Mouse (Mus musculus): Measurements from ENCODE around the gene Abat. TPM values are rescaled to one million over a fixed set of nuclear protein-coding genes. Genes with fewer than 3 reads are reported as not detected.

The Abat gene
- total and polyA plus RNA-seq, 3 experiments = 5.7 to 11.5 (median 6.9) TPM

DNA sequence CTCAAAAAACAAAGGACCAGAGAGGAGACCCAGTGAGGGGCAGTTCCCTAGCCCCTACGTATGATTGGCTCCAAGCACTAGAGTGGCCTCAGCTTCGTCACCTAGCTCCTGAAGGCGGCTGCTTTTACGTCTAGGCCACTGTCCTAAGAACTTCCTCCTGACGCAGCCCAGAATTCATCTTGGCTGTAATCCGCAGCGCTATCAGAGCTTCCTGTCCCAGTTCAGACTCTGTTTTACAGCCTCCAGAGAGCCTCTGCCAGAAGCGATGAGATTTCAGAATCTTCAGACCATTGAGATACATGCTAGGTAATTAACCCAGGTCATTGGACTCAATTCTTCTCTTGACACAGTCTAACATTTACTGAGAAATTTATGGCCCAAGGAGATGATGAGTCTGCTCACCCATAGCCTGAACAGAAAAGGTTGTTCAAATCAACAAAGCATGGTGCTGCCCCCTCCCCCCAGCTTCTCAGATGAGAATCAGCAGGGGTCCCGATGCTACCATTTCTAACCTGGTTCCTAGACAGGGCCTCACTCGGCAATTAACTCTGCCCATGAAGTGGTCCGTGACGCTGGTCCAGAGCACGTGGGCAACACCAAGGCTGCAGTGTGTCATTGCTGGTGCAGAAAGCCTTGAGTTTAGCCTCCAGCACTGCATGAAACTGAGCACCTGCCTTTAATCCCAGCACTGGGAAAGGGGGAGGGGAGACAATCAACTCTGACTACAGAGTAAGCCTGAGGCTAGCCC, 21.3 kb upstream of the Abat start:
- TF ChIP-seq POLR2A (IDR thresholded peaks at IDR 0.05; ENCODE audit: insufficient read depth, low read depth, low read length) (no peak), EP300 (IDR thresholded peaks at IDR 0.05; ENCODE audit: insufficient read depth, low read depth, low read length) (no peak), CTCF (IDR thresholded peaks at IDR 0.05) (no peak)
- intact Hi-C loops (cut with DNase I) = loop anchor here (5.0 to 10.0 kb wide), 3 partner anchors 80 to 380 kb away; no protein-coding TSS in a partner anchor
- H3K9ac ChIP-seq (ENCODE audit: low read depth, low read length) = no peak overlapping the region
- H3K27me3 ChIP-seq (ENCODE audit: control insufficient read depth, insufficient read depth, low read length) = no peaks in the 10 kb centered on the region
- H3K36me3 ChIP-seq (ENCODE audit: control insufficient read depth, insufficient read depth, low read length) = no peaks in the 10 kb centered on the region
- peak in 1 of 2 experiments; percentile 17 for DNase-seq
- H3K27ac ChIP-seq = no peak overlapping the region
- H3K4me3 ChIP-seq = no peak overlapping the region
- H3K79me2 ChIP-seq (replicated peaks; ENCODE audit: control insufficient read depth, insufficient read depth, low read length) = no peaks in the 10 kb centered on the region
- H3K4me1 ChIP-seq (ENCODE audit: control insufficient read depth, insufficient read depth, low read length) = no peaks in the 10 kb centered on the region
- WGBS = 34% methylated on average over 13 of the region's 13 CpGs

DNA sequence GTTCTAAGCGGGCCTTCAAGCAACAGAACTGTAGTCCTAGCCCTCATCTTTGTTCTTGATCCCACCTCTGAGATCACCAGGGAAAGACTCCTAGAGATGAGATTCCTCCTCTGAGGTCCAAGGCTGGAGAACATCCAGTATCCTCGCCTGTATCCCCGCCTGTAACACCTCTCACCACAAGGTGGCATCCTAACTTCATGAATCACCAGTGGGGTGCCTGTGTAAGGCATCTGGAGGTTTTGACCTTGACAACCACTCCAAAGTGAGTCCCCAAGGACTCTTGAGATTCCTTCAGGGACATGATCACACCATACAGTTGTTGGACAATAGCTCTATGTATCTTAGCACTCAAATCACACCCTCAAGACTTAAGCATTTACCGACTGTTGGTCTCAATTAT, 19.0 kb upstream of the Abat start:
- H3K27me3 ChIP-seq (ENCODE audit: control insufficient read depth, insufficient read depth, low read length) = no peaks in the 10 kb centered on the region
- TF ChIP-seq EP300 (IDR thresholded peaks at IDR 0.05; ENCODE audit: insufficient read depth, low read depth, low read length) (peak; percentile 81), POLR2A (IDR thresholded peaks at IDR 0.05; ENCODE audit: insufficient read depth, low read depth, low read length) (no peak), CTCF (IDR thresholded peaks at IDR 0.05) (peak; percentile 92)
- DNase-seq = peak; percentile 53 to 60
- WGBS = 18% methylated on average over 4 of the region's 4 CpGs
- H3K4me3 ChIP-seq = no peak overlapping the region
- H3K4me1 ChIP-seq (ENCODE audit: control insufficient read depth, insufficient read depth, low read length) = no peaks in the 10 kb centered on the region
- H3K9ac ChIP-seq (ENCODE audit: low read depth, low read length) = no peak overlapping the region
- H3K27ac ChIP-seq = no peak overlapping the region
- H3K36me3 ChIP-seq (ENCODE audit: control insufficient read depth, insufficient read depth, low read length) = no peaks in the 10 kb centered on the region
- H3K79me2 ChIP-seq (replicated peaks; ENCODE audit: control insufficient read depth, insufficient read depth, low read length) = no peaks in the 10 kb centered on the region
- intact Hi-C loops (cut with DNase I) = loop anchor here (1.0 to 10.0 kb wide), 5 partner anchors 82 to 378 kb away; no protein-coding TSS in a partner anchor

- H3K9ac ChIP-seq (ENCODE audit: low read depth, low read length) = no peak overlapping the region
- H3K4me3 ChIP-seq = no peak overlapping the region
- H3K27ac ChIP-seq = no peak overlapping the region
- H3K4me1 ChIP-seq (ENCODE audit: control insufficient read depth, insufficient read depth, low read length) = no peaks in the 10 kb centered on the region
- TF ChIP-seq EP300 (IDR thresholded peaks at IDR 0.05; ENCODE audit: insufficient read depth, low read depth, low read length) = no peak
- TF ChIP-seq POLR2A (IDR thresholded peaks at IDR 0.05; ENCODE audit: insufficient read depth, low read depth, low read length) = no peak
- TF ChIP-seq CTCF (IDR thresholded peaks at IDR 0.05) = no peak
- WGBS = 46% methylated on average over 2 of the region's 2 CpGs
- H3K36me3 ChIP-seq (ENCODE audit: control insufficient read depth, insufficient read depth, low read length) = no peaks in the 10 kb centered on the region
- intact Hi-C loops (cut with DNase I) = loop anchor here (10.0 kb wide), 1 partner anchor 268 kb away; no protein-coding TSS in a partner anchor
- no peaks in the 10 kb centered on the region for H3K79me2 ChIP-seq (replicated peaks; ENCODE audit: control insufficient read depth, insufficient read depth, low read length)
- no peaks in the 10 kb centered on the region for H3K27me3 ChIP-seq (ENCODE audit: control insufficient read depth, insufficient read depth, low read length)
- no peak for DNase-seq
These were observed 16.3 kb upstream of the Abat start for GRCm38 (mm10) chr16:8496967-8497366.

DNA sequence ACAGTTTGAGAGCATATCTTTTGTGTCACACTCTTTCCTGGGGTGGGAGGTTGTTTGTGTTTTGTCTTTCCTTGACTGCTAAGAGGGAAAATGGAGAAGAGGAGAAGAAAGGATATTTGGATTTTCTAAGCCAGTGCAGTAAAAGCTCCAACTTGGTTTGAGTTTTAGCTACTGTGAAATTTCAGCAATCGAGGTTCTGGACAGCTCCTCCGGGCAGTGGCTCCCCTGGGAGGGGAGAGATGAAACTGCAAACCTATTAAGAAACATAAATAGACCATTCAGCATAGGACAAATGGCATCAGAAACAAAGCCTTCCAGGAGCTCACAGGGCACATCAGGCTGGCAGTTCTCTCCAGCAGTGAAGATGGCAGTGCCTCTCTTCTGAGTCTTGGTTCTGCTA, 9.0 kb upstream of the Abat start:
- WGBS = 17% methylated on average over 2 of the region's 2 CpGs
- Histone ChIP-seq H3K79me2 (replicated peaks; ENCODE audit: control insufficient read depth, insufficient read depth, low read length) (no peaks in the 10 kb centered on the region), H3K27me3 (ENCODE audit: control insufficient read depth, insufficient read depth, low read length) (no peaks in the 10 kb centered on the region), H3K9ac (ENCODE audit: low read depth, low read length) (no peak overlapping the region), H3K36me3 (ENCODE audit: control insufficient read depth, insufficient read depth, low read length) (no peaks in the 10 kb centered on the region), H3K4me3 (no peak overlapping the region), H3K27ac (no peak overlapping the region), H3K4me1 (ENCODE audit: control insufficient read depth, insufficient read depth, low read length) (no peaks in the 10 kb centered on the region)
- intact Hi-C loops (cut with DNase I) = no loop called here
- no peak for DNase-seq
- TF ChIP-seq POLR2A (IDR thresholded peaks at IDR 0.05; ENCODE audit: insufficient read depth, low read depth, low read length) (no peak), CTCF (IDR thresholded peaks at IDR 0.05) (no peak), EP300 (IDR thresholded peaks at IDR 0.05; ENCODE audit: insufficient read depth, low read depth, low read length) (no peak)

GRCm38 (mm10) chr16:8509894-8510293, 3.3 kb upstream of the Abat start:
- intact Hi-C loops (cut with DNase I) = loop anchor here (5.0 kb wide), 1 partner anchor 127 kb away; the partner anchor contains the start of genes Pmm2 and Tmem186
- Histone ChIP-seq H3K27ac (no peak overlapping the region), H3K9ac (ENCODE audit: low read depth, low read length) (no peak overlapping the region), H3K79me2 (replicated peaks; ENCODE audit: control insufficient read depth, insufficient read depth, low read length) (no peaks in the 10 kb centered on the region), H3K27me3 (ENCODE audit: control insufficient read depth, insufficient read depth, low read length) (no peaks in the 10 kb centered on the region; the same call in 1 of the 2 replicates), H3K4me3 (no peak overlapping the region), H3K36me3 (ENCODE audit: control insufficient read depth, insufficient read depth, low read length) (no peaks in the 10 kb centered on the region), H3K4me1 (ENCODE audit: control insufficient read depth, insufficient read depth, low read length) (peaks cover 5% of the 10 kb centered on the region)
- DNase-seq = no peak
- TF ChIP-seq POLR2A (IDR thresholded peaks at IDR 0.05; ENCODE audit: insufficient read depth, low read depth, low read length) = no peak
- WGBS = 69% methylated on average over 5 of the region's 5 CpGs

DNA sequence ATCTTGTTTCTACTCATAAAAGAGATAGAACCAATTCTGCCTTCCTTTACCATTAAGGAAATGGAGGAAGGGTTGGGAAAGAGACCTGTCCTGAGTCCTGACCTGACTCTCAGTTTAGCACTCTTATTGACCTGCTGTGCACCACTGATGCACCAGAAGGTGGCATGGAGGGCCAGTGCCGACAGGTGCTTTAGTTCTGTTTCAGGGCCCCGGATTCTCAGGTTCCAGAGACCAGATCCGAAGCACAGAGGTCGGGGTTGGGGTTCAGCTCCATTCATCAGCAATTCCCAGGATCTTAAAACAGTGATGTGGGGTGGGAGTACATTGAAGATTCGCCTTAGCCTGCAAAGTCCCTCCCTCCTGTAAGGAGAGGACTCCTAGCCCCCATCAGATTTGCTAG, 399 bp upstream of the Abat start:
- H3K9ac ChIP-seq (ENCODE audit: low read depth, low read length) = no peak overlapping the region
- H3K4me1 ChIP-seq (ENCODE audit: control insufficient read depth, insufficient read depth, low read length) = peaks cover 5% of the 10 kb centered on the region
- intact Hi-C loops (cut with DNase I) = loop anchor here (5.0 kb wide), 1 partner anchor 124 kb away; the partner anchor contains the start of genes Pmm2 and Tmem186
- WGBS = 11% methylated on average over 5 of the region's 5 CpGs
- DNase-seq = no peak
- H3K36me3 ChIP-seq (ENCODE audit: control insufficient read depth, insufficient read depth, low read length) = no peaks in the 10 kb centered on the region
- peak overlapping the region; percentile 51 for H3K4me3 ChIP-seq
- H3K27me3 ChIP-seq (ENCODE audit: control insufficient read depth, insufficient read depth, low read length) = no peaks in the 10 kb centered on the region; the same call in 1 of the 2 replicates
- no peak overlapping the region for H3K27ac ChIP-seq
- no peaks in the 10 kb centered on the region for H3K79me2 ChIP-seq (replicated peaks; ENCODE audit: control insufficient read depth, insufficient read depth, low read length)
- no peak for TF ChIP-seq POLR2A (IDR thresholded peaks at IDR 0.05; ENCODE audit: insufficient read depth, low read depth, low read length)
- TF ChIP-seq EP300 (IDR thresholded peaks at IDR 0.05; ENCODE audit: insufficient read depth, low read depth, low read length) = no peak
- TF ChIP-seq CTCF (IDR thresholded peaks at IDR 0.05) = no peak

Measured in heart, adult 2 months (tissue).